Mouse (Mus musculus) heart, embryonic 16.5 days (tissue): ENCODE results near the gene Olfr480. TPM values are rescaled to one million over a fixed set of nuclear protein-coding genes. Genes with fewer than 3 reads are reported as not detected.

Experiments used
- ATAC-seq: fragments of 200-750 bp; cut with Nextera tagmentation; replicated peaks from 2 replicates; pipeline ENCODE4 v1.8.0; 2017; ENCODE audit warnings: moderate number of reproducible peaks; ENCODE audit not compliant: insufficient read depth, low FRiP score; ENCODE audit errors: extremely low read depth
- H3K27ac ChIP-seq: fragments of 300-500 bp; sonication (generic); 2 replicates; pipeline ENCODE4 v1.5.1; 2014; ENCODE audit warnings: mild to moderate bottlenecking, low read length, control low read depth, moderate library complexity
- H3K27me3 ChIP-seq: fragments of 300-500 bp; sonication (generic); 2 replicates; pipeline ENCODE4 v1.6.1; 2014; ENCODE audit warnings: low read length, mixed read lengths; ENCODE audit not compliant: control insufficient read depth, insufficient read depth
- H3K36me3 ChIP-seq: fragments of 300-500 bp; sonication (generic); 2 replicates; pipeline ENCODE4 v1.6.1; 2014; ENCODE audit not compliant: control insufficient read depth, insufficient read depth
- H3K4me1 ChIP-seq: fragments of 300-500 bp; sonication (generic); 2 replicates; pipeline ENCODE4 v1.6.1; 2014; ENCODE audit warnings: low read length, mixed read lengths; ENCODE audit not compliant: control insufficient read depth, insufficient read depth
- H3K4me2 ChIP-seq: fragments of 300-500 bp; sonication (generic); 2 replicates; pipeline ENCODE4 v1.6.1; 2014; ENCODE audit warnings: low read depth, mild to moderate bottlenecking, control low read depth, low read length
- H3K4me3 ChIP-seq: fragments of 300-500 bp; sonication (generic); 2 replicates; pipeline ENCODE4 v1.5.1; 2014; ENCODE audit warnings: mild to moderate bottlenecking, control low read depth, low read length
- H3K9ac ChIP-seq: fragments of 300-500 bp; sonication (generic); 2 replicates; pipeline ENCODE4 v1.6.1; 2014; ENCODE audit warnings: low read length, control low read depth
- H3K9me3 ChIP-seq: fragments of 300-500 bp; sonication (generic); replicated peaks from 2 replicates; pipeline ENCODE4 v1.6.1; 2016; ENCODE audit warnings: low read length; ENCODE audit not compliant: control insufficient read depth
- WGBS: fragments of 180-500 bp; shearing (Covaris S2); extraction: QIAGEN DNeasy Blood & Tissue Kit; methylation state at CpG from one replicate; pipeline ENCODE4 v1.1.7; 2014; 5-methylcytosine and 5-hydroxymethylcytosine counted together
- polyA plus RNA-seq: library from polyadenylated mRNA; unstranded; fragments of >200 nt; fragmentation: Nextera tagmentation; extraction: Ambion mirVana; gene quantifications from 2 replicates; pipeline ENCODE4 v1.2.1, GENCODE M21; 2015

Olfr480 gene
- polyA plus RNA-seq, result not detected in 2 replicates

GRCm38 (mm10) chr7:108067246-108067645, at the start of gene Olfr480:
Olfr480 (minus strand) TSS chr7:108067346.
- Histone ChIP-seq H3K36me3 (no peaks in the 10 kb centered on the region), H3K9ac (no peak within 1 kb of the TSS), H3K9me3 (peaks cover 6% of the 10 kb centered on the region), H3K27me3 (no peaks in the 10 kb centered on the region), H3K27ac (no peak within 1 kb of the TSS), H3K4me2 (no peak within 1 kb of the TSS), H3K4me3 (no peak within 1 kb of the TSS), H3K4me1 (no peaks in the 10 kb centered on the region)
- ATAC-seq, result no peak
- WGBS, result 61% methylated on average over 1 of the region's 1 CpGs

- ATAC-seq, result no peak
- WGBS, result 68% methylated on average over 1 of the region's 1 CpGs
These were observed 33.4 kb upstream of the Olfr480 start, which contains the start of gene Olfr483 for GRCm38 (mm10) chr7:108100549-108100948. Olfr483 (plus strand) TSS chr7:108100849.

GRCm38 (mm10) chr7:108097486-108097885, 30.3 kb upstream of the Olfr480 start, which contains the start of gene Olfr482:
Olfr482 (minus strand) TSS chr7:108097586.
- Histone ChIP-seq H3K9ac (no peak within 1 kb of the TSS), H3K27ac (no peak within 1 kb of the TSS)
- no peak for ATAC-seq

More at GRCm38 (mm10) chr7:108100549-108100948, 33.4 kb upstream of the Olfr480 start, which contains the start of gene Olfr483:
- Histone ChIP-seq H3K4me2 (no peak within 1 kb of the TSS), H3K27me3 (no peaks in the 10 kb centered on the region), H3K27ac (no peak within 1 kb of the TSS), H3K9ac (no peak within 1 kb of the TSS), H3K36me3 (no peaks in the 10 kb centered on the region), H3K4me3 (no peak within 1 kb of the TSS), H3K4me1 (no peaks in the 10 kb centered on the region), H3K9me3 (no peaks in the 10 kb centered on the region)

DNA sequence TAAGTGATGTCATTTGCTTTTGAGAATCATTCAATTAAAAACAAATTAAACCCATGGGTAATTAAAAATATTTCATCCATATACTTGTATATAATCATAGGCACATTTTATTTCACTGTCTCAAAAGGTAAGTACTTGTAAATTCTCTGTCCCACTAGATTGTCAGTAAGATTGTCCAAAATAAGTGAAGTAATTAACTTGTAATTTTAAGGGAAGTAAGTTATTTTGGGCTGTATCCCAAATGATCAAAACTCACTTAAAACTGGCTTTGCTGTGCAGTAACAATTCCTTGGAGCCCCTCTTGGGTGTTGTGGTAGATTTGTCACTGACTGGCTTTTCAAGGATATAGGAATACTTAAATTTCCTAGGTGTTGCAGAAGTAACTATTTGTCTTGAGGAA, 12.4 kb upstream of the Olfr480 start, which contains the start of gene Olfr481:
TSS of gene Olfr481 (plus strand) at position 301 of the 400 bp plus-strand sequence.
- no peaks in the 10 kb centered on the region for H3K27me3 ChIP-seq
- no peak within 1 kb of the TSS for H3K9ac ChIP-seq
- no peak for ATAC-seq
- no peaks in the 10 kb centered on the region for H3K9me3 ChIP-seq
- H3K36me3 ChIP-seq, result no peaks in the 10 kb centered on the region
- H3K4me2 ChIP-seq, result no peak within 1 kb of the TSS
- no peak within 1 kb of the TSS for H3K4me3 ChIP-seq
- no peak within 1 kb of the TSS for H3K27ac ChIP-seq
- H3K4me1 ChIP-seq, result no peaks in the 10 kb centered on the region

More at GRCm38 (mm10) chr7:108097486-108097885, 30.3 kb upstream of the Olfr480 start, which contains the start of gene Olfr482:
- Histone ChIP-seq H3K4me1 (no peaks in the 10 kb centered on the region), H3K4me3 (no peak within 1 kb of the TSS), H3K4me2 (no peak within 1 kb of the TSS), H3K9me3 (no peaks in the 10 kb centered on the region), H3K36me3 (no peaks in the 10 kb centered on the region), H3K27me3 (no peaks in the 10 kb centered on the region)
- WGBS, result 54% methylated on average over 1 of the region's 1 CpGs

DNA sequence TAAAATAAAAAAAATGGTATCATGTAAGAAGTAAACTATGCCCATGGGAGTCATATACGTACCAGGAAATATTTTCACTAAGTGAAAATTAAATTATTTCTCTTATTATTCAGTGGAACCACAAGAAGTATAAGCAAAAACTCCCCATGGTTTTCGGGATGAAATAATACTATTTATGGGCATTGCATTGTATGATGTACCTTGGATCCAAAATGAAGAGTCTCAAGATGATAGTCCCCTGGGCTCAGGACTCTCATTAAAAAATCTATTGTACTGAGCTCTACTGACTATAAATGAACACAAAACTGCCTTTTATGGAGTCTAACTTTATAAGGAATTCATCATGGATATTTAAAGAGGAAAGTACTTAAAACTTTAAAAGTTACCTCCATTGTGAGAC, 16.8 kb downstream of the Olfr480 start, which contains the start of gene Olfr479:
TSS of gene Olfr479 (plus strand) at position 301 of the 400 bp plus-strand sequence.
- Histone ChIP-seq H3K4me1 (no peaks in the 10 kb centered on the region), H3K9me3 (no peaks in the 10 kb centered on the region), H3K4me3 (no peak within 1 kb of the TSS), H3K36me3 (no peaks in the 10 kb centered on the region), H3K9ac (no peak within 1 kb of the TSS), H3K27ac (no peak within 1 kb of the TSS), H3K4me2 (no peak within 1 kb of the TSS), H3K27me3 (no peaks in the 10 kb centered on the region)
- ATAC-seq, result no peak
- 75% methylated on average over 2 of the region's 2 CpGs for WGBS

DNA sequence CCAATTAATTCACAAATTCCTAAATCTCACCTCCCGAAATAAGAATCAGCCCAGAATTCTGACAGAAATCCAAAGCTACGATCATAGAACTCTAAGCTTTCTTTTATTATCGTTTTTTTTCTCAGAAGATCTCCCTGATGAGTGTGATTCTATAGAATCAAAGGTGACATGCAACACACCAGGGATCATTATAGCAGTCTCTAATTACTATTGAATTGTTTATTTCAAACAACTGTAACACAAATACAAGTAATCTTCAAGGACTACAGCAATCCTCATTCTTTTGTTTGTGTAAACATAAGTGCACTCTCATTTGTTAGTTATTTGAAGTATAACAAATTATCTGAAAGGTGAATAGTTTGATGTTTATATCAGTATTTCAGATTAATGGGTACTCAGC, 33.3 kb downstream of the Olfr480 start, which contains the start of gene Olfr478:
TSS of gene Olfr478 (minus strand) at position 101 of the 400 bp plus-strand sequence.
- Histone ChIP-seq H3K36me3 (no peaks in the 10 kb centered on the region), H3K9ac (no peak within 1 kb of the TSS), H3K4me1 (no peaks in the 10 kb centered on the region), H3K27me3 (no peaks in the 10 kb centered on the region), H3K4me3 (no peak within 1 kb of the TSS), H3K9me3 (peaks cover 16% of the 10 kb centered on the region), H3K27ac (no peak within 1 kb of the TSS), H3K4me2 (no peak within 1 kb of the TSS)
- WGBS, result 62% methylated on average over 3 of the region's 3 CpGs
- no peak for ATAC-seq

Other genes starting within 250 kb of the Olfr480 start
- gene Olfr469, start 241.8 kb downstream of the Olfr480 start, polyA plus RNA-seq, result not detected in 2 replicates
- gene Olfr470, start 219.9 kb downstream of the Olfr480 start, polyA plus RNA-seq, result not detected in 2 replicates
- not detected in 2 replicates for gene Olfr472, start 169.4 kb downstream of the Olfr480 start, polyA plus RNA-seq
- gene Olfr473, start 136.9 kb downstream of the Olfr480 start, polyA plus RNA-seq, result not detected in 2 replicates
- gene Olfr474, start 112.7 kb downstream of the Olfr480 start, polyA plus RNA-seq, result not detected in 2 replicates
- not detected in 2 replicates for gene Olfr476, start 102.5 kb downstream of the Olfr480 start, polyA plus RNA-seq
- not detected in 2 replicates for gene Olfr477, start 80.7 kb downstream of the Olfr480 start, polyA plus RNA-seq
- not detected in 2 replicates for gene Olfr478, start 33.4 kb downstream of the Olfr480 start, polyA plus RNA-seq
- not detected in 2 replicates for gene Olfr479, start 16.7 kb downstream of the Olfr480 start, polyA plus RNA-seq
- not detected in 2 replicates for gene Olfr481, start 12.5 kb upstream of the Olfr480 start, polyA plus RNA-seq
- 0.13 TPM in 1 of 2 replicates, not detected in the other for gene Olfr482, start 30.2 kb upstream of the Olfr480 start, polyA plus RNA-seq
- not detected in 2 replicates for gene Olfr483, start 33.5 kb upstream of the Olfr480 start, polyA plus RNA-seq
- gene Olfr484, start 60.1 kb upstream of the Olfr480 start, polyA plus RNA-seq, result not detected in 2 replicates
- not detected in 2 replicates for gene Olfr485, start 92.5 kb upstream of the Olfr480 start, polyA plus RNA-seq
- gene Olfr486, start 105.4 kb upstream of the Olfr480 start, polyA plus RNA-seq, result not detected in 2 replicates
- gene Olfr487, start 147.3 kb upstream of the Olfr480 start, polyA plus RNA-seq, result not detected in 2 replicates
- not detected in 2 replicates for gene Olfr488, start 191.0 kb upstream of the Olfr480 start, polyA plus RNA-seq
- not detected in 2 replicates for gene Olfr490, start 221.6 kb upstream of the Olfr480 start, polyA plus RNA-seq
- gene Olfr491, start 246.1 kb upstream of the Olfr480 start, polyA plus RNA-seq, result not detected in 2 replicates